Comparison of ENCODE assay signal across 12 mouse cellular contexts in the genomic region with DNA sequence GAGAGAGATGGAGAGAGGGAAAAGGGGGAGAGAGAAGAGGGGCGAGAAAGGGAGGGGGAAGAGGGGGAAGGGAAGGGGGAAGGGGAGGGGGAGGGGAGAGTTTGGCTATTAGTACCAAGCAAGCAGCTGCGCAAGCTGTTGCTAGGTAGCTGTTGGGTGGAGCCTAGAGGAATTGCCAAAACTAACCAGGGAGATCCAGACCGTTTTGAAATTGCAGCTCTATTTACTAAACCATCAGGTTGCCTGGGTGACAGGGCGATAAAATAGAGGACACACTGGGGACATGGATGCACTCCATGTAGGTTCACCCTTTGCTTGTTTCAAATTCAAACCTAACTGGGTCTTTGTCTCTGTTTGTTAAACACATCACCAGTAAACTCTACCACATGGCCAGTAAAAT. TPM values are rescaled to one million over a fixed set of nuclear protein-coding genes. Genes with fewer than 3 reads are reported as not detected.
DNase-seq lines count a peak whose midpoint lies in the region; ATAC-seq lines count a peak whose summit lies in the region.
"Had no signal": no experiment of that assay in that cellular context is flagged by ENCODE, and none has a peak within 500 bp of the region (broad histone marks: within the 10 kb centered on the region; RNA-seq: fewer than 3 reads in every experiment).

No protein-coding gene starts in this region.

- peak; percentile 22 for DNase-seq in hindbrain, embryonic 11.5 days (ENCODE audit: low spot score)
- peak; percentile 47 for DNase-seq in R1 (ENCODE audit: low read depth, low spot score)
- DNase-seq in heart, adult 18-20 months, result peak; percentile 84
- DNase-seq in right cerebral cortex, adult 18-20 months, result no peak
- DNase-seq in cerebellum, adult 11-12 months, result no peak
- DNase-seq: cerebellum, adult 2 months; kidney, postnatal 14 days; right cerebral cortex, postnatal 14 days had no signal

- H3K9me3 ChIP-seq in hindbrain, embryonic 11.5 days (ENCODE audit: control insufficient read depth, low read length), result no peaks in the 10 kb centered on the region
- H3K9me3 ChIP-seq in hindbrain, embryonic 12.5 days (replicated peaks), result no peaks in the 10 kb centered on the region
- no peaks in the 10 kb centered on the region for H3K9me3 ChIP-seq in limb, embryonic 13.5 days

- no peaks in the 10 kb centered on the region for H3K27me3 ChIP-seq in hindbrain, embryonic 11.5 days (ENCODE audit: control insufficient read depth, insufficient read depth, low read length)
- H3K27me3 ChIP-seq in hindbrain, embryonic 12.5 days, result peaks cover 3% of the 10 kb centered on the region; the same call in 1 of the 2 replicates
- peaks cover 13% of the 10 kb centered on the region for H3K27me3 ChIP-seq in limb, embryonic 13.5 days

- no peak for ATAC-seq in hindbrain, embryonic 11.5 days (ENCODE audit: low FRiP score)
- no peak for ATAC-seq in hindbrain, embryonic 12.5 days (ENCODE audit: low FRiP score)
- no peak for ATAC-seq in limb, embryonic 13.5 days (ENCODE audit: low FRiP score, low read depth)
- no peak for ATAC-seq in erythroblast, adult 5-6 weeks (replicated peaks; ENCODE audit: low FRiP score, poor library complexity, severe bottlenecking)

- no peak overlapping the region for H3K4me3 ChIP-seq in hindbrain, embryonic 11.5 days (ENCODE audit: low read depth, low read length)
- no peak overlapping the region for H3K4me3 ChIP-seq in hindbrain, embryonic 12.5 days
- H3K4me3 ChIP-seq in limb, embryonic 13.5 days, result no peak overlapping the region

- H3K36me3 ChIP-seq in hindbrain, embryonic 11.5 days (ENCODE audit: control insufficient read depth, insufficient read depth, low read length), result no peaks in the 10 kb centered on the region
- H3K36me3 ChIP-seq in hindbrain, embryonic 12.5 days, result no peaks in the 10 kb centered on the region
- no peaks in the 10 kb centered on the region for H3K36me3 ChIP-seq in limb, embryonic 13.5 days

- WGBS in hindbrain, embryonic 11.5 days, result 36% methylated on average over 3 of the region's 4 CpGs
- WGBS in hindbrain, embryonic 12.5 days, result 26% methylated on average over 4 of the region's 4 CpGs
- 31% methylated on average over 4 of the region's 4 CpGs for WGBS in limb, embryonic 13.5 days

- H3K9ac ChIP-seq in hindbrain, embryonic 11.5 days (ENCODE audit: low read depth, low read length), result no peak overlapping the region
- no peak overlapping the region for H3K9ac ChIP-seq in hindbrain, embryonic 12.5 days
- H3K9ac ChIP-seq in limb, embryonic 13.5 days, result no peak overlapping the region

- H3K27ac ChIP-seq in hindbrain, embryonic 11.5 days (ENCODE audit: low read depth, low read length), result no peak overlapping the region
- H3K27ac ChIP-seq in hindbrain, embryonic 12.5 days, result no peak overlapping the region
- H3K27ac ChIP-seq in limb, embryonic 13.5 days, result no peak overlapping the region
- H3K27ac ChIP-seq: macrophage had no signal

- H3K4me2 ChIP-seq in hindbrain, embryonic 11.5 days (replicated peaks; ENCODE audit: low read depth, low read length), result no peak overlapping the region
- no peak overlapping the region for H3K4me2 ChIP-seq in hindbrain, embryonic 12.5 days (replicated peaks)
- peak overlapping the region; percentile 36 for H3K4me2 ChIP-seq in limb, embryonic 13.5 days (replicated peaks)

- H3K4me1 ChIP-seq in hindbrain, embryonic 11.5 days (replicated peaks; ENCODE audit: control insufficient read depth, insufficient read depth, low read length), result no peaks in the 10 kb centered on the region
- peaks cover 17% of the 10 kb centered on the region for H3K4me1 ChIP-seq in hindbrain, embryonic 12.5 days
- peaks cover 31% of the 10 kb centered on the region for H3K4me1 ChIP-seq in limb, embryonic 13.5 days

RNA-seq across cellular contexts. Expression of a gene that starts 23.8 kb away (rescaled TPM):
- 0.42 and 0.66 TPM in 2 replicates for polyA plus RNA-seq in hindbrain, embryonic 11.5 days (2014; fragmentation: Nextera tagmentation; extraction: Ambion mirVana)
- 0.31 and 2.1 TPM in 2 replicates for polyA plus RNA-seq in hindbrain, embryonic 12.5 days (2016; fragmentation: Nextera tagmentation; extraction: Ambion mirVana)
- 10 to 100 TPM; 58.1 to 67.1 TPM for total RNA-seq in heart, adult 18-20 months (2021)
- polyA plus RNA-seq in limb, embryonic 13.5 days (2015; fragmentation: Nextera tagmentation; extraction: Ambion mirVana), result 7.6 and 7.8 TPM in 2 replicates
- not detected in 2 replicates for total RNA-seq in erythroblast, adult 5-6 weeks (2015; ENCODE audit: low replicate concordance)
- total RNA-seq in erythroblast, adult 5-6 weeks (2017; ENCODE audit: low replicate concordance), result not detected in 2 replicates
- polyA plus RNA-seq: macrophage had no signal

Comparison
In these comparisons a context has a peak if more than half of its experiments do, and no peak if none do; other contexts are left out.
1. DNase-seq: peak in hindbrain, embryonic 11.5 days (single experiment), R1 (single experiment) and heart, adult 18-20 months (2 of 2); none in right cerebral cortex, adult 18-20 months (single experiment) and cerebellum, adult 11-12 months (single experiment).